Mouse (Mus musculus): ENCODE results near the gene Cd244a.

Gene Cd244a

DNA sequence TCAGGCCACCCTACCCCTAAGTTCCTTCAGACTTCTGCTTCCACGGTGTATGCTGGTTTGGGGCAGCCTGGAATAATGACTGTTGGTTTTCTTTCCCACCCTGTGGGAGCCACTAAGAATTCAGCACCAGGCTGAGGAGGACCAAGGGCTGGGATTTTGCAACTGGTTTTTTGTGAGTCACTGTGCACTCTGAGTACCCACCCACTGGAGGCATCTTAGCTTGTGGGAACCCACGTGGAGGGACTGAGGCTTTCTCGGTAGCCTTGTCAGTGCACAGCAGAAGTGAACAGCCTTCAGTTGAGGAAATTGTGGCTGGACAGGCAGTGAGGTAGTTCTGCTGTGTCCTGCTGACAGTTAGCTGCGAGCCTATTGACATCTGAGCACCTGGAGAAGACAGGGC lies at the start of gene Cd244a:
TSS of gene Cd244a (plus strand) at position 296 of the 400 bp plus-strand sequence.
- no peak for DNase-seq

GRCm38 (mm10) chr1:171513234-171513633 lies 45.8 kb upstream of the Cd244a start:
- DNase-seq, result no peak

GRCm38 (mm10) chr1:171513760-171514159 lies 45.2 kb upstream of the Cd244a start:
- no peak for DNase-seq

DNA sequence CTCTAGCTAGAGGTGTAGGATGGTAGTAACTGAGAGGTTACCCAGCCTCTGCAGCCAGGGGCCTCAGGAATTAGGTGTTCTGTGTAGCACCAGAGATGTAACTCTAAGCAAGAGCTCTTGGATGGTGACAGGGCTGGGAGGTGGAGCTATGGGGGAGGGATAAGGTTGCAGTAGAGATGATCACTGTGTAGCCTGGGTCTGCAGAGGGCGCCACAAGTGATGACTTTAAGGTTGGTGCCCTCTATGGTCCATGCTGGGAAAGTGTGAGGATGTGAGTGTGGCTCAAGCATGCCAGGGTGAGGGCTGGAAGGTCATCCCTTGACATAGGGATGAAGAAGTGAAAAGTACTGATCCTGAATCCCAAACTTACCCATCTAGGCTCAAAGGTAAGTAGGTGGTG lies 44.0 kb upstream of the Cd244a start:
- no peak for DNase-seq

DNA sequence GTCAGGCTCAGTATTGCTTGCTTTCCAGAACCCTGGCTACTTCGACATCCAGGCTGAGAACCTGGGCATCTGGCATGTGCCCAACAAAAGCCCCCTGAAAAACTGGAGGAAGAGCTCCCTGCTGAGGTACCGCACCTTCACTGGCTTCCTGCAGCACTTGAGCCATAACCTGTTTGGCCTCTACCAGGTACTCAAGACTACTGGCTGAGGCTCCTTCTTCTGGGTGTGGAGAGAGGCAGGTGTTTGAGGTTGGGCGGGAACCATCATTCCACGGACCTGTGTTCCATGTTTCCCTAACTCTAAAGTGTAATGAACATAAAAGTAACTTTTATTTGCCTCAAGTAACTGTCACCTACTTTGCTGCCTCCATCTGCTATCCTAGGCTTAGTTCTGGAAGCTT lies 43.4 kb upstream of the Cd244a start:
- DNase-seq, result no peak

- no peak for DNase-seq
Observed at GRCm38 (mm10) chr1:171531367-171531766, 27.6 kb upstream of the Cd244a start.

DNA sequence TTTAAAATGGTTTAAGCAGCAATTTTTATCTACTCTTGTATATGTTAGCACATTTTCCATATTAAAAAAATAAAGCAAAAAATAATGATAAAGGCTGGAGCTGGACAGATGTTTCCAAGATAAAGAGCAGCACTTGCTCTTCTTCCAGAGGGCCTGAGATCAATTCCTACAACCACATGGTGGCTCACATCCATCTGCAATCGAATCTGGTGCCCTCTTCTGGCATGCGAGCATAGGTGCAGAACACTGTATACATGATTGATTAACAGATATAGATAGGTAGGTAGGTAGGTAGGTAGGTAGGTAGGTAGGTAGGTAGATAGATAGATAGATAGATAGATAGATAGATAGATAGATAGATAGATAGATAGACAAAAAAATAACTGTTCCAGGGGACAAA lies 26.2 kb upstream of the Cd244a start:
- DNase-seq, result no peak

DNA sequence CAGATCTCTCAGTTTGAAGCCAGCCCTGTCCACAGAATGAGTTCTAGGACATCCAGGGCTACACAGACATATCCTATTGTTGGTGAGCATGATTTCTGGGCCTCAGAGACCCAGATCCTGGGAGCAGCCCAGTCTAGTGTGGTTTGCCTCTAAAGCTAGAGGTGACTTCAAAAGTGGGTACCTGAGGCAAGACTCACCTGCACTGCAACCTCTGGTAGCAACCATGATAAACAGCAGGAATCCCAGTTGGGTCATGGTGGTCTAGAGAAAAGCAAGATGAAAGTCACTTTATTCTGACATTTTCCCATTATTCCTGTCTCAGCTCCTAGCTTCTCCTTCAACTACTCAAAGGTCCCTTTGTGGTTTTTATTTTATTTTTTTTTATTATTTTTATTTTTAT lies 24.4 kb upstream of the Cd244a start:
- DNase-seq, result no peak

GRCm38 (mm10) chr1:171535194-171535593 lies 23.8 kb upstream of the Cd244a start, which contains the start of gene Itln1:
Itln1 (minus strand) TSS chr1:171535294.
- DNase-seq, result no peak

DNA sequence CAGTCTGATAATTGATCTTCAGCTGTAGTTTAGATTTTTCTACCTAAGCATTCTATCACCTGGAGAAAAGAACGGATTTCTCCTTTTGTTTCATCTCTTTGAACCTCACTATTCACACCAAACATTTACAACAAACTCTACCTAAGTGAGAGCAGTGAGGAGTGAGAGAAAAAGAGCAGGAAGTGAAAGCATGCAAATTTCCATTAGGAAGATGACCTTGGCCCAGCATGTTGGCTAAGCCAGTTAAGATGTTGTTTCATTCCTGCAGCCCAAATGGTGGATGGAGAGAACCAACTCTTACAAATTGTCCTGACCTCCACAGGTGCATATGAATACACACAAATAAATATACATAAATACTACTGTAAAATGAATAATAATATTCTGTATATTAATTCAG lies 18.3 kb upstream of the Cd244a start:
- DNase-seq, result no peak

GRCm38 (mm10) chr1:171551326-171551725 lies 7.7 kb upstream of the Cd244a start:
- DNase-seq, result no peak

- no peak for DNase-seq
Observed at GRCm38 (mm10) chr1:171552230-171552629, 6.8 kb upstream of the Cd244a start.

DNA sequence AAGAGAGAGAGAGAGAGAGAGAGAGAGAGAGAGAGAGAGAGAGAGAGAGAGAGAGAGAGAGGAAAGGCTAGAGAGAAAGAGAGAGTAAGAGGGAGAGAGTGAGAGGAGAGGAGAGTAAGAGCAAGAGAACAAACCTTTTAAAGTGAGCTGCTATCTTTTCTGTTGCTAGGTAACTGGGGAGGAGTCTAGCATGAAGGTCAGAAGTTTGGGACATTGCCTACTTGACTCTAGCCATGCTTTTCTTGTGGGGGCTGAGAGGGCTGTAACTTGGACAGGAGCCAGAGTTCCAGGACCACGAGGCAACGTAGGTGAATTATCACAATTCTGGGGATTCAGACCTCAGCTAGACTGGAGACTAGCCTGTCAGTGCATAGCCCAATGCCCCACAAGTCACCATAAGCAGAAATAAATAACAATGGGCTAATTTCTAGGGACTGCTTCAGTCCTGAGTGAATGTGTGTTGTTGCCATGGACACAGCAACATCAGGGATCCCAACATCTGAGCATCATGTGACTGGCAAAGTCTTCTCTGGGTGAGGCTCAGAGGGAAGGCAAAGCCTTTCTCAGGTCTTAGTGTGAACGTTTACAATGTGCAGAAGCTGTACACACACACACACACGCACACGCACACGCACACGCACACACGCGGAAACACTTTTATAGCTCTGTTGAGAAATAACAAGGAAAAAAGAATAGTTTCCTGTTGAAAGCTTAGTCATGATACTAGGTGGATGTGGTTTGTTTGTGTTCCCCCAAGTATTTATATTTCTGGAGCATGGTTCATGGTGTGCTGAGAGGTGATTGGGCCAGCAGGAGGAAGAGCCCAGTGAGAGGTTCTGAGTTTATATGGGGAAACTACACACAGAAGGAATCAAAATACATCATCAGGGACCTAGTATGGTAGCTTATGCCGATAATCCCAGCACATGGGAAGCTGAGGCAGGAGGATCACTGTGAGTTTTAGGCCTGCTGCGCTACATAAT lies 5.3 kb upstream of the Cd244a start:
- DNase-seq, result no peak

- DNase-seq, result no peak
Observed at GRCm38 (mm10) chr1:171556366-171556765, 2.6 kb upstream of the Cd244a start.

DNA sequence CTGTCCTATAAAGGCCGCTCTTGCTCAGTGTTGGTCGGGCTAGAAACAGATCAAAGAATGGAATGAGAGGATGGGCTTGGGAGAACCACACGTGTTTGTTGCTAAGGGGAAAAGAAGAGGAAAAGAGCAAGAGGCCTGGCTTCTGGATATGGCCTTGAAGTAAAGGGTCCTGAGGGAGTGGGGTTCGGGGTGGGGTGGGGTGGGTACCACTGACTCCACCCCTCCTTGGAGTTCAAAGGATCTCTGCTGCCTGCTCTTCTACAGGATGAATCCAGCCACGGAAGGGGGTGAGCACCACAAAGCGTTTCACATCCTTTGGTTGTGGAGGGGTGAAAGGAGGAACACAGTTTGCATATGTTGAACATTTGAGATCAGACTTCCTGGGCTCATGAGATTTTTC lies 586 bp upstream of the Cd244a start:
- DNase-seq, result no peak

- no peak for DNase-seq
Observed at GRCm38 (mm10) chr1:171560262-171560661, 1.3 kb downstream of the Cd244a start.

- no peak for DNase-seq
Observed at GRCm38 (mm10) chr1:171561200-171561599, 2.2 kb downstream of the Cd244a start.

DNA sequence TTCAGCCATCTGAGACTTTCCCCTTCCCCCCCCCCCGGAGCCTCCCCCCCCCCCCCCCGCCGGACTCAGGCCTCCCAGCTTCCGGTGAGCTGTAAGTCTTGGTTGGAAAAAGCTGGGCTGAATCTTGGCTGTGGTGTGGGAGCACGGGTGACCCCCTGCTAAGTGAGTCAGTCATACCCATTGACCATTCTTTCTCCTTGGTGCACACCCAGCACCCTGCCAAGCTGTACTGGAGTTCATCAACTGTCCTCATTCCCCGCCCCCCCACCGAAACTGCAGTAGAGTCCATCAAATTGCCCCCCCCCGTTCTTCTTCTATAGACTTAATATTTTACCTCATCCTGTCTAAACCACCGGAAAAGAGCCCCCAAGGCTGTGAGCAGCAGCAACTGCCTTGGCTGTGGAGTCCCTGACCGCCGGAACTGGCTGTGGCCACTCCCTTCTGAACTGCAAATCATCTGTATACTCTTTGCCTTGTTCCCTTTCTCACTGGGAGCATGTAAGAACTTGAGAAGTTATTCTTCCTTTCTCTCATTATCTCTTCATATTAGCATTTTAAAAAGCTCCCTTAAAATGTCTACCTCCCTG lies 2.7 kb downstream of the Cd244a start:
- no peak for DNase-seq

- no peak for DNase-seq
Observed at GRCm38 (mm10) chr1:171563042-171563441, 4.0 kb downstream of the Cd244a start.

DNA sequence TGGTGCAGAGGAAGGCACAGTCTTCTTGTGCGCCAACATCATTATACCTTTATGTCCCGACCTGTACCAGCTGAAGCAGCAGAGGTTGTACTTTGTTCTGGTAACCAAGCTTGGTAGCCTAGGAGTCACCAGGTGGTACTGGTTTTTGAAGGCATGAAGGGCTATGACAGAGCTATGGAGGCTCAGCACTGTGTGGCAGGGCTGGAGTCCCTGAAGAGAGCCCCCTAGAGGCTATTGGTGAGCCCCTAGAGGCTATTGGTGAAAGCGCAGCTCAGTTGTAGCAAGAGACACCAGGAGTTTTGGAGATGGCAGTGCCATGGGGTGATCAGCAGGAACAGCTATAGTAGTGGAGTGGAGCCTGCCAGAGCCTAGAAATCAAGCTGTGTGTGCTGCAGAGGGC lies 5.3 kb downstream of the Cd244a start:
- DNase-seq, result no peak

GRCm38 (mm10) chr1:171565888-171566287 lies 6.9 kb downstream of the Cd244a start:
- DNase-seq, result no peak

DNA sequence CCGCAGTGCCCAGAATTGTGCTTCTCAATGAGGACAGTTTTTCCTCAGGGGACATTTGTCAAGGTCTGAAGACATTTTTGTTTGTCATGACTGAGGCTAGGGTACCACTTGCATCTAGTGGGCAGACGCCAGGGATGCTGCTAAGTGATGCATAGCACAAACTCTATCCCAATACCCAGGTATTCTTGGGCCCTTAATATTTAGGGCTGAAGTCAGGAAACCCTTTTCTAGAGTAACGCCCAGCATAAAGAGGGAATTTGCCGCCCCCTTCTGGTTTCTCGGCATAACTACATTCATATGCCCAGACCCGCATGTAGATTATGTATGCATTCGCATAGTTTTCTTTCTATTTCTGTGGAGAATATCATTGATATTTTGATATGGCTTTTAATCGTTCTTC lies 7.8 kb downstream of the Cd244a start:
- DNase-seq, result peak; percentile 41 to 43

GRCm38 (mm10) chr1:171568436-171568835 lies 9.4 kb downstream of the Cd244a start:
- no peak for DNase-seq

DNA sequence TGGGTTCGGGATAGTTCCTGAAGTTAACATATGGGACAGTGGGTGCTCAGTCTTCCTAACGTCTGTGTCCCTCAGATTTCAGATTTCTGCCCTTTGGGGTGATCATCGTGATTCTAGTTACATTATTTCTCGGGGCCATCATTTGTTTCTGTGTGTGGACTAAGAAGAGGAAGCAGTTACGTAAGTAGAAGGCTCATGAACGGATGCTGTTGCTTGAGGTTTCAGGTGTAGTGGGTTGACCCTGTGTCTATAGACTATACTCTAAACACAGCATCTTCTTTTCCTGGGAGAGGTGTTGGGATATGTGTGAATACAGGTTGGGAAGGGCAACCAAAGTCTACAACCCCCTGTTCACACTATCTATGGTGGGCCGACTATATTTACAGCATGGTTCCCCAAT lies 18.2 kb downstream of the Cd244a start:
- no peak for DNase-seq

Data from cerebellum, postnatal 36 days (tissue).